Mouse (Mus musculus) lung, embryonic 16.5 days (tissue): ENCODE data around the gene Smim13. TPM values are rescaled to one million over a fixed set of nuclear protein-coding genes. Genes with fewer than 3 reads are reported as not detected.
A peak's percentile ranks its signal among the peaks of the same experiment; 100 is the strongest.
"Not testable (repeated sequence)": the region's sequence is repeated elsewhere in the genome, so short reads cannot be mapped to it uniquely, and the experiment has no call there.

ENCODE experiments used
- ATAC-seq: fragments of 200-750 bp; cut with Nextera tagmentation; 2 replicates; pipeline ENCODE4 v1.8.0; 2017; ENCODE audit warnings: low read depth, mild to moderate bottlenecking, moderate library complexity
- H3K27ac ChIP-seq: fragments of 300-500 bp; sonication (generic); 2 replicates; pipeline ENCODE4 v1.5.1; 2014; ENCODE audit warnings: mild to moderate bottlenecking, control low read depth, low read length
- H3K27me3 ChIP-seq: fragments of 300-500 bp; sonication (generic); 2 replicates; pipeline ENCODE4 v1.6.1; 2014; ENCODE audit warnings: low read depth, low read length, mixed read lengths; ENCODE audit not compliant: control insufficient read depth, insufficient read depth
- H3K36me3 ChIP-seq: fragments of 300-500 bp; sonication (generic); 2 replicates; pipeline ENCODE4 v1.6.1; 2014; ENCODE audit warnings: low read length; ENCODE audit not compliant: control insufficient read depth, insufficient read depth
- H3K4me1 ChIP-seq: fragments of 300-500 bp; sonication (generic); replicated peaks from 2 replicates; pipeline ENCODE4 v1.6.1; 2014; ENCODE audit warnings: low read length, mixed read lengths; ENCODE audit not compliant: control insufficient read depth, insufficient read depth
- H3K4me2 ChIP-seq: fragments of 300-500 bp; sonication (generic); 2 replicates; pipeline ENCODE4 v1.6.1; 2014; ENCODE audit warnings: low read depth, low read length, control low read depth
- H3K4me3 ChIP-seq: fragments of 300-500 bp; sonication (generic); 2 replicates; pipeline ENCODE4 v1.5.1; 2014; ENCODE audit warnings: mild to moderate bottlenecking, low read length, control low read depth
- H3K9ac ChIP-seq: fragments of 300-500 bp; sonication (generic); 2 replicates; pipeline ENCODE4 v1.6.1; 2014; ENCODE audit warnings: low read length, control low read depth
- H3K9me3 ChIP-seq: fragments of 300-500 bp; sonication (generic); 2 replicates; pipeline ENCODE4 v1.6.1; 2016; ENCODE audit warnings: low read length; ENCODE audit not compliant: control insufficient read depth
- WGBS: fragments of 180-500 bp; shearing (Covaris S2); extraction: QIAGEN DNeasy Blood & Tissue Kit; methylation state at CpG from one replicate; pipeline ENCODE4 v1.1.7; 2014; 5-methylcytosine and 5-hydroxymethylcytosine counted together
- polyA plus RNA-seq: library from polyadenylated mRNA; unstranded; fragments of >200 nt; fragmentation: Nextera tagmentation; extraction: Ambion mirVana; gene quantifications from 2 replicates; pipeline ENCODE4 v1.2.1, GENCODE M21; 2015

The Smim13 gene
- 12.4 and 13.2 TPM in 2 replicates for polyA plus RNA-seq

GRCm38 (mm10) chr13:41249538-41250317, at the start of gene Smim13:
Gene Smim13, plus strand, starts transcription at chr13:41249844.
- 0% methylated on average over 49 of the region's 78 CpGs for WGBS
- no peaks in the 10 kb centered on the region for H3K27me3 ChIP-seq
- peak; percentile 98 for ATAC-seq
- H3K36me3 ChIP-seq: no peaks in the 10 kb centered on the region
- H3K4me3 ChIP-seq: peak within 1 kb of the TSS; percentile 73
- peak within 1 kb of the TSS; percentile 84 for H3K27ac ChIP-seq
- H3K4me1 ChIP-seq: peaks cover 21% of the 10 kb centered on the region
- H3K4me2 ChIP-seq: peak within 1 kb of the TSS; percentile 93
- peak within 1 kb of the TSS; percentile 82 for H3K9ac ChIP-seq
- no peaks in the 10 kb centered on the region for H3K9me3 ChIP-seq

GRCm38 (mm10) chr13:41200861-41201260, 48.8 kb upstream of the Smim13 start:
- H3K27me3 ChIP-seq: no peaks in the 10 kb centered on the region
- H3K36me3 ChIP-seq: no peaks in the 10 kb centered on the region
- no peak overlapping the region for H3K9ac ChIP-seq
- no peak for ATAC-seq
- WGBS: 65% methylated on average over 2 of the region's 2 CpGs
- H3K4me2 ChIP-seq: no peak overlapping the region
- no peak overlapping the region for H3K4me3 ChIP-seq
- no peak overlapping the region for H3K27ac ChIP-seq
- no peaks in the 10 kb centered on the region for H3K9me3 ChIP-seq
- H3K4me1 ChIP-seq: no peaks in the 10 kb centered on the region

- H3K9ac ChIP-seq: no peak overlapping the region
- H3K9me3 ChIP-seq: no peaks in the 10 kb centered on the region
- ATAC-seq: no peak
- 38% methylated on average over 7 of the region's 7 CpGs for WGBS
- H3K27me3 ChIP-seq: no peaks in the 10 kb centered on the region
- no peak overlapping the region for H3K4me2 ChIP-seq
- H3K4me1 ChIP-seq: no peaks in the 10 kb centered on the region
- no peaks in the 10 kb centered on the region for H3K36me3 ChIP-seq
- H3K27ac ChIP-seq: no peak overlapping the region
- H3K4me3 ChIP-seq: no peak overlapping the region
These were observed 46.4 kb upstream of the Smim13 start for GRCm38 (mm10) chr13:41203289-41203688.

DNA sequence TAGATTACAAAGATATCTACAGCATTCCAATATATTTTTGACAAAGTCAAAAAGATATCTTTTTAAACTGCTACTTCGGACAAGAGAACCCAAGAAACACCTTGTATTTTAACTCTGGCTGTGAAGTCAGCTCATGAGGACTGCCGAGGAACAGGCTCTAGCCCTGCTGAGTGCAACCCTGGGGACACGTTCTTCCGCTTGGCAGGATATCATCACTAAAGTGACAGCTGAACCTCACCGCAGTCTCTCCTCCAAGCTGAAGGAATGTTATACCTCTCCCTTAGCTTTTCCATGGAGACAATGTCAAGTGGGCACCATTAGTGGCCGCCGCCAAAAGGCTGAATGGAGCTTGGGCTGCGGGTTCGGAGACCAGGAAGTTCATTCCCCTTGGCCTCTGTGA, 46.0 kb upstream of the Smim13 start:
- Histone ChIP-seq H3K9me3 (no peaks in the 10 kb centered on the region), H3K4me3 (no peak overlapping the region), H3K4me2 (no peak overlapping the region), H3K9ac (no peak overlapping the region), H3K4me1 (no peaks in the 10 kb centered on the region), H3K27me3 (no peaks in the 10 kb centered on the region), H3K36me3 (no peaks in the 10 kb centered on the region), H3K27ac (no peak overlapping the region)
- ATAC-seq: no peak
- WGBS: 55% methylated on average over 9 of the region's 9 CpGs

- H3K4me2 ChIP-seq, H3K9me3 ChIP-seq, ATAC-seq, H3K4me3 ChIP-seq, H3K27ac ChIP-seq, H3K27me3 ChIP-seq, H3K9ac ChIP-seq, H3K36me3 ChIP-seq, H3K4me1 ChIP-seq: not testable (repeated sequence)
These were observed 44.1 kb upstream of the Smim13 start for GRCm38 (mm10) chr13:41205568-41205967.

DNA sequence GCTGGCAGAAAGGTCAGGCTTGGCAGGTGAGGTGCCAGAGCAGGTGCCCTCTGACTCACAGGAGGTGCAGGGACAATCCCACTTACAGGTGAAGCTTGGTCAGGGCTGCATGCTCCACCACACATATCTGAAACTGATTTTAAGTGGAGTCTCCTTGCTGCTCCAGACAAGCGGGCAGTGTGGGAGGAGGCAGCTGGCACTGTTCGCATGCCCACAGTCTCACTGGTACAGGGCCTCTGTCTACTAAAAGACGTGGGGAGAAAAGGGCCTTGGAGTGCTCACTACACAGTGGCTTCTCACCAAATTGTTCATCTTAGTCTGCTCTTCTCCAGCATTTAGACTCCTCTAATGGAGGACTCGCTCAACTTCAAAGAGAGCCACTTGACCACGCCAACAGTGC, 43.4 kb upstream of the Smim13 start:
- 71% methylated on average over 5 of the region's 5 CpGs for WGBS
- no peak overlapping the region for H3K4me3 ChIP-seq

DNA sequence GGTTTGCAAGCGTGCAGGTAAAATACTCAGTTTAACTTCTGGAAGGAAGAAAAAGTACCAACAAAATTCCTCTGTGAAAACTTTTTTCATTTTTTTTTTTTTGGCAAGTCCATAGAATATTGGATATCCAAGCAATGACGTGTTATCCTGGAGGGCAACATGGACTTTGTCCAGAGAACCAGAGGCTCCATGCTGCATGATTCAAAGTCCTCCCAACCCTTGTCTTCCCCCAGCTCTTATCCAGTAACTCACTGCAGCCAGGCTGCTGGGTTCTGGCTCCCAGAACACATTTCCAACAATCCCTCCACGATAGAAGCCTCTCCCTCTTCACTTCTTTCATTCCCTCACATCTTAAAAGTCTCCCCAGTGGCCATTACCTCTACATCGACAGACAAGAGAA, 38.4 kb upstream of the Smim13 start:
- Histone ChIP-seq H3K9ac (no peak overlapping the region), H3K4me3 (no peak overlapping the region), H3K27me3 (no peaks in the 10 kb centered on the region), H3K27ac (no peak overlapping the region), H3K9me3 (no peaks in the 10 kb centered on the region), H3K4me2 (no peak overlapping the region), H3K36me3 (no peaks in the 10 kb centered on the region), H3K4me1 (peaks cover 12% of the 10 kb centered on the region)
- no peak for ATAC-seq
- 75% methylated on average over 4 of the region's 4 CpGs for WGBS

More for the DNA sequence above, 43.4 kb upstream of the Smim13 start:
- H3K27ac ChIP-seq: no peak overlapping the region
- H3K27me3 ChIP-seq: no peaks in the 10 kb centered on the region
- H3K36me3 ChIP-seq: no peaks in the 10 kb centered on the region
- no peak overlapping the region for H3K4me2 ChIP-seq
- no peak for ATAC-seq
- H3K9me3 ChIP-seq: no peaks in the 10 kb centered on the region
- H3K4me1 ChIP-seq: no peaks in the 10 kb centered on the region
- H3K9ac ChIP-seq: no peak overlapping the region

GRCm38 (mm10) chr13:41212558-41213322, 36.9 kb upstream of the Smim13 start:
- H3K4me1 ChIP-seq: peaks cover 12% of the 10 kb centered on the region
- no peak overlapping the region for H3K9ac ChIP-seq
- H3K36me3 ChIP-seq: no peaks in the 10 kb centered on the region
- no peaks in the 10 kb centered on the region for H3K9me3 ChIP-seq
- no peaks in the 10 kb centered on the region for H3K27me3 ChIP-seq
- WGBS: 31% methylated on average over 6 of the region's 6 CpGs
- peak overlapping the region; percentile 42 for H3K27ac ChIP-seq
- H3K4me3 ChIP-seq: no peak overlapping the region
- H3K4me2 ChIP-seq: no peak overlapping the region
- ATAC-seq: peak; percentile 31; the same call in 1 of the 2 replicates

DNA sequence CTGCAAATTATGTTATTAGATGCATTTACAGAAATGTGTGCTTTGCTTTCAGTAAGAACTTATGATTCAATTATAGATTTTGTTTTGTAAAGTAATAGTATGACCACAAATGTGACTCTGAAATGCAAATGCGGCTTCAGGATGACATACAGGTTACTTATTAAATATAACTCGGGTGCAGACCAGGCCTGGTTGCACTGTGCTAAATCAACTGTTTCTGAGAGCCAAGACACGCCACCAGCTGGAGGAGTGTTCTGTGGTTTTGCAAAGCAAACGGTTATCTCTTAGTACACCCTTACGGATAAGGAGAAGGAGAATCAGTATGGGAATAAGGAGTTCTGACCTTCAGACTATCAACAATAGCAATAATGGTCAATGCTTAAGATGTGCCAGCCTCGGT, 34.0 kb upstream of the Smim13 start:
- Histone ChIP-seq H3K9me3 (no peaks in the 10 kb centered on the region; the same call in 1 of the 2 replicates), H3K4me2 (no peak overlapping the region), H3K27me3 (no peaks in the 10 kb centered on the region), H3K4me1 (peaks cover 12% of the 10 kb centered on the region), H3K27ac (no peak overlapping the region), H3K36me3 (no peaks in the 10 kb centered on the region), H3K4me3 (no peak overlapping the region), H3K9ac (no peak overlapping the region)
- no peak for ATAC-seq
- WGBS: 70% methylated on average over 6 of the region's 6 CpGs
